Mouse (Mus musculus) mouse trophoblast stem cell (cell line): Measurements from ENCODE around the gene Tlx2.

ENCODE experiments used
- in situ Hi-C, 2 experiments: fragments of 300-500 bp; cut with MseI, MboI; formaldehyde crosslinking; loops; 2 replicates in 1 of 2; 3 replicates in 1 of 2; pipeline ENCODE4 v1.15.1; 2025

Gene Tlx2

GRCm38 (mm10) chr6:83092416-83093127 lies 22.5 kb upstream of the Tlx2 start:
- in situ Hi-C loops, result loop anchor here in 1 of 2 experiments (25.0 kb wide), 1 partner anchor 105 kb away; no protein-coding TSS in a partner anchor

GRCm38 (mm10) chr6:83087926-83088260 lies 17.8 kb upstream of the Tlx2 start:
- in situ Hi-C loops, result loop anchor here in 1 of 2 experiments (25.0 kb wide), 1 partner anchor 101 kb away; no protein-coding TSS in a partner anchor

GRCm38 (mm10) chr6:83087205-83087925 lies 17.3 kb upstream of the Tlx2 start:
- in situ Hi-C loops, result loop anchor here in 1 of 2 experiments (25.0 kb wide), 1 partner anchor 100 kb away; no protein-coding TSS in a partner anchor

- in situ Hi-C loops, result loop anchor here in 1 of 2 experiments (25.0 kb wide), 1 partner anchor 99 kb away; no protein-coding TSS in a partner anchor
These were observed 16.3 kb upstream of the Tlx2 start, which contains the start of gene Lbx2 for GRCm38 (mm10) chr6:83086121-83087035. Gene Lbx2 (plus strand): TSS chr6:83086367.

GRCm38 (mm10) chr6:83084477-83084876 lies 14.4 kb upstream of the Tlx2 start:
- in situ Hi-C loops, result loop anchor here in 1 of 2 experiments (25.0 kb wide), 1 partner anchor 97 kb away; no protein-coding TSS in a partner anchor

GRCm38 (mm10) chr6:83083497-83083896 lies 13.4 kb upstream of the Tlx2 start:
- in situ Hi-C loops, result loop anchor here in 1 of 2 experiments (25.0 kb wide), 1 partner anchor 96 kb away; no protein-coding TSS in a partner anchor

GRCm38 (mm10) chr6:83080210-83080609 lies 10.1 kb upstream of the Tlx2 start:
- in situ Hi-C loops, result loop anchor here in 1 of 2 experiments (25.0 kb wide), 1 partner anchor 93 kb away; no protein-coding TSS in a partner anchor

- in situ Hi-C loops, result loop anchor here in 1 of 2 experiments (25.0 kb wide), 1 partner anchor 91 kb away; no protein-coding TSS in a partner anchor
These were observed 8.3 kb upstream of the Tlx2 start for GRCm38 (mm10) chr6:83078324-83078858.

GRCm38 (mm10) chr6:83077630-83078323 lies 7.7 kb upstream of the Tlx2 start, which contains the start of gene Pcgf1:
Gene Pcgf1 (plus strand): TSS chr6:83077869.
- in situ Hi-C loops, result loop anchor here in 1 of 2 experiments (25.0 kb wide), 1 partner anchor 90 kb away; no protein-coding TSS in a partner anchor

- in situ Hi-C loops, result loop anchor here in 1 of 2 experiments (25.0 kb wide), 1 partner anchor 88 kb away; no protein-coding TSS in a partner anchor
These were observed 4.9 kb upstream of the Tlx2 start for GRCm38 (mm10) chr6:83074979-83075378.

GRCm38 (mm10) chr6:83071220-83071619 lies 1.1 kb upstream of the Tlx2 start:
- in situ Hi-C loops, result no loop called here

GRCm38 (mm10) chr6:83070311-83071219 lies 472 bp upstream of the Tlx2 start:
- in situ Hi-C loops, result no loop called here

- in situ Hi-C loops, result no loop called here
These were observed 426 bp downstream of the Tlx2 start for GRCm38 (mm10) chr6:83069488-83070246.

GRCm38 (mm10) chr6:83068706-83069487 lies 1.2 kb downstream of the Tlx2 start:
- in situ Hi-C loops, result no loop called here

GRCm38 (mm10) chr6:83068221-83068620 lies 1.9 kb downstream of the Tlx2 start:
- in situ Hi-C loops, result no loop called here

- in situ Hi-C loops, result no loop called here
These were observed 3.7 kb downstream of the Tlx2 start for GRCm38 (mm10) chr6:83066441-83066840.

GRCm38 (mm10) chr6:83065995-83066394 lies 4.1 kb downstream of the Tlx2 start:
- in situ Hi-C loops, result no loop called here
